Mouse (Mus musculus) kidney, embryonic 14.5 days (tissue): Measurements from ENCODE around the gene Galnt2. TPM values are rescaled to one million over a fixed set of nuclear protein-coding genes. Genes with fewer than 3 reads are reported as not detected.

Source experiments
- ATAC-seq: fragments of 200-750 bp; cut with Nextera tagmentation; 2 replicates; pipeline ENCODE4 v1.8.0; 2017; ENCODE audit warnings: moderate number of reproducible peaks, mild to moderate bottlenecking, moderate TSS enrichment, moderate library complexity; ENCODE audit not compliant: low FRiP score, low TSS enrichment
- H3K27ac ChIP-seq: fragments of 300-500 bp; sonication (generic); 2 replicates; pipeline ENCODE4 v1.5.1; 2014; ENCODE audit warnings: low read depth, mild to moderate bottlenecking, low read length, moderate library complexity, mixed read lengths
- H3K27me3 ChIP-seq: fragments of 300-500 bp; sonication (generic); 2 replicates; pipeline ENCODE4 v1.6.1; 2014; ENCODE audit warnings: mild to moderate bottlenecking, low read length; ENCODE audit not compliant: control insufficient read depth, insufficient read depth
- H3K36me3 ChIP-seq: fragments of 300-500 bp; sonication (generic); 2 replicates; pipeline ENCODE4 v1.6.1; 2014; ENCODE audit warnings: low read length, mixed read lengths; ENCODE audit not compliant: control insufficient read depth, insufficient read depth
- H3K4me1 ChIP-seq: fragments of 300-500 bp; sonication (generic); 2 replicates; pipeline ENCODE4 v1.6.1; 2014; ENCODE audit warnings: low read length, mixed read lengths; ENCODE audit not compliant: control insufficient read depth, insufficient read depth
- H3K4me2 ChIP-seq: fragments of 300-500 bp; sonication (generic); replicated peaks from 2 replicates; pipeline ENCODE4 v1.6.1; 2014; ENCODE audit warnings: low read depth, mild to moderate bottlenecking, low read length
- H3K4me3 ChIP-seq: fragments of 300-500 bp; sonication (generic); 2 replicates; pipeline ENCODE4 v1.5.1; 2014; ENCODE audit warnings: mild to moderate bottlenecking, low read length
- H3K9ac ChIP-seq: fragments of 300-500 bp; sonication (generic); 2 replicates; pipeline ENCODE4 v1.6.1; 2014; ENCODE audit warnings: low read depth, mild to moderate bottlenecking, low read length, moderate library complexity
- H3K9me3 ChIP-seq: fragments of 300-500 bp; sonication (generic); 2 replicates; pipeline ENCODE4 v1.6.1; 2016; ENCODE audit warnings: low read length; ENCODE audit not compliant: control insufficient read depth
- WGBS: fragments of 180-500 bp; shearing (Covaris S2); extraction: QIAGEN DNeasy Blood & Tissue Kit; methylation state at CpG from one replicate; pipeline ENCODE4 v1.1.7; 2014; 5-methylcytosine and 5-hydroxymethylcytosine counted together
- polyA plus RNA-seq: library from polyadenylated mRNA; unstranded; fragments of >200 nt; fragmentation: Nextera tagmentation; extraction: Ambion mirVana; gene quantifications from 2 replicates; pipeline ENCODE4 v1.2.1, GENCODE M21; 2014

Galnt2 gene
- polyA plus RNA-seq, 1 experiment from 2014 or later, result 57.7 TPM

GRCm38 (mm10) chr8:124393927-124394326, 162.7 kb downstream of the Galnt2 start:
- ATAC-seq, result no peak
- no peaks in the 10 kb centered on the region for H3K9me3 ChIP-seq
- no peaks in the 10 kb centered on the region for H3K27me3 ChIP-seq
- no peaks in the 10 kb centered on the region for H3K4me1 ChIP-seq
- 78% methylated on average over 4 of the region's 4 CpGs for WGBS
- H3K36me3 ChIP-seq, result no peaks in the 10 kb centered on the region
- H3K27ac ChIP-seq, result no peak overlapping the region
- no peak overlapping the region for H3K4me2 ChIP-seq
- no peak overlapping the region for H3K4me3 ChIP-seq
- H3K9ac ChIP-seq, result no peak overlapping the region

- no peaks in the 10 kb centered on the region for H3K4me1 ChIP-seq
- no peaks in the 10 kb centered on the region for H3K36me3 ChIP-seq
- no peaks in the 10 kb centered on the region for H3K9me3 ChIP-seq
- no peak for ATAC-seq
- 85% methylated on average over 7 of the region's 7 CpGs for WGBS
- no peaks in the 10 kb centered on the region for H3K27me3 ChIP-seq
- no peak overlapping the region for H3K9ac ChIP-seq
- H3K4me2 ChIP-seq, result no peak overlapping the region
- no peak overlapping the region for H3K4me3 ChIP-seq
- no peak overlapping the region for H3K27ac ChIP-seq
Observed at GRCm38 (mm10) chr8:124394951-124395350, 163.8 kb downstream of the Galnt2 start.

Other genes with a start within 250 kb of the Galnt2 start
- gene Abcb10, start 248.3 kb upstream of the Galnt2 start, polyA plus RNA-seq, result 9.1 and 17.1 TPM in 2 replicates
- gene Taf5l, start 210.0 kb upstream of the Galnt2 start, polyA plus RNA-seq, result 29.6 and 53.3 TPM in 2 replicates
- gene Urb2, start 209.9 kb upstream of the Galnt2 start, polyA plus RNA-seq, result 4.8 and 10.2 TPM in 2 replicates
- 0.61 and 1.1 TPM in 2 replicates for gene Pgbd5, start 208.3 kb downstream of the Galnt2 start, polyA plus RNA-seq